Mouse (Mus musculus): ENCODE measurements at regions not wholly inside any gene's neighbourhood (a gene's known extent, or its start where the extent isn't known, plus 50 kb on each side); places are given as distances from the start of the nearest gene placed in this dataset.

GRCm38 (mm10) chr10:37861001-37861400 is 722.3 kb upstream of the Marcks start:
- Histone ChIP-seq H3K27ac (ENCODE audit: insufficient read depth, low read length) (no peak overlapping the region), H3K27me3 (ENCODE audit: control insufficient read depth, insufficient read depth, low read length, poor library complexity, severe bottlenecking) (no peaks in the 10 kb centered on the region), H3K9me3 (replicated peaks; ENCODE audit: control insufficient read depth, insufficient read depth, low read length, poor library complexity, severe bottlenecking) (no peaks in the 10 kb centered on the region), H3K4me3 (ENCODE audit: low read depth, low read length) (no peak overlapping the region), H3K9ac (ENCODE audit: low read depth, poor library complexity, severe bottlenecking) (no peak overlapping the region), H3K4me1 (ENCODE audit: control insufficient read depth, insufficient read depth, low read length) (no peaks in the 10 kb centered on the region), H3K36me3 (ENCODE audit: control insufficient read depth, insufficient read depth, low read length, poor library complexity, severe bottlenecking) (no peaks in the 10 kb centered on the region)
- TF ChIP-seq EP300 (IDR thresholded peaks at IDR 0.05; ENCODE audit: insufficient read depth, low read depth, low read length) (no peak), CTCF (IDR thresholded peaks at IDR 0.05; ENCODE audit: low read depth, low read length) (no peak), POLR2A (IDR thresholded peaks at IDR 0.05; ENCODE audit: insufficient read depth, low read length) (no peak)

GRCm38 (mm10) chr10:37849291-37849846 is 710.6 kb upstream of the Marcks start:
- no peaks in the 10 kb centered on the region for H3K27me3 ChIP-seq (ENCODE audit: control insufficient read depth, insufficient read depth, low read length, poor library complexity, severe bottlenecking)
- no peak for TF ChIP-seq POLR2A (IDR thresholded peaks at IDR 0.05; ENCODE audit: insufficient read depth, low read length)
- TF ChIP-seq EP300 (IDR thresholded peaks at IDR 0.05; ENCODE audit: insufficient read depth, low read depth, low read length) = no peak
- no peak for TF ChIP-seq CTCF (IDR thresholded peaks at IDR 0.05; ENCODE audit: low read depth, low read length)
- peaks cover 9% of the 10 kb centered on the region for H3K9me3 ChIP-seq (replicated peaks; ENCODE audit: control insufficient read depth, insufficient read depth, low read length, poor library complexity, severe bottlenecking)
- no peaks in the 10 kb centered on the region for H3K4me1 ChIP-seq (ENCODE audit: control insufficient read depth, insufficient read depth, low read length)
- no peaks in the 10 kb centered on the region for H3K36me3 ChIP-seq (ENCODE audit: control insufficient read depth, insufficient read depth, low read length, poor library complexity, severe bottlenecking)
- no peak overlapping the region for H3K4me3 ChIP-seq (ENCODE audit: low read depth, low read length)
- no peak overlapping the region for H3K27ac ChIP-seq (ENCODE audit: insufficient read depth, low read length)
- no peak overlapping the region for H3K9ac ChIP-seq (ENCODE audit: low read depth, poor library complexity, severe bottlenecking)

GRCm38 (mm10) chr10:37842820-37843219 is 704.1 kb upstream of the Marcks start:
- no peaks in the 10 kb centered on the region for H3K27me3 ChIP-seq (ENCODE audit: control insufficient read depth, insufficient read depth, low read length, poor library complexity, severe bottlenecking)
- TF ChIP-seq POLR2A (IDR thresholded peaks at IDR 0.05; ENCODE audit: insufficient read depth, low read length) = no peak
- TF ChIP-seq EP300 (IDR thresholded peaks at IDR 0.05; ENCODE audit: insufficient read depth, low read depth, low read length) = no peak
- no peak for TF ChIP-seq CTCF (IDR thresholded peaks at IDR 0.05; ENCODE audit: low read depth, low read length)

GRCm38 (mm10) chr10:37841842-37842241 is 703.1 kb upstream of the Marcks start:
- H3K27ac ChIP-seq (ENCODE audit: insufficient read depth, low read length) = no peak overlapping the region
- H3K36me3 ChIP-seq (ENCODE audit: control insufficient read depth, insufficient read depth, low read length, poor library complexity, severe bottlenecking) = no peaks in the 10 kb centered on the region
- no peaks in the 10 kb centered on the region for H3K9me3 ChIP-seq (replicated peaks; ENCODE audit: control insufficient read depth, insufficient read depth, low read length, poor library complexity, severe bottlenecking)
- 0 out of 2 replicates have a peak, but pooled peaks have one; percentile 34 for TF ChIP-seq EP300 (IDR thresholded peaks at IDR 0.05; ENCODE audit: insufficient read depth, low read depth, low read length)
- no peak for TF ChIP-seq CTCF (IDR thresholded peaks at IDR 0.05; ENCODE audit: low read depth, low read length)
- no peaks in the 10 kb centered on the region for H3K27me3 ChIP-seq (ENCODE audit: control insufficient read depth, insufficient read depth, low read length, poor library complexity, severe bottlenecking)
- H3K4me1 ChIP-seq (ENCODE audit: control insufficient read depth, insufficient read depth, low read length) = no peaks in the 10 kb centered on the region
- H3K9ac ChIP-seq (ENCODE audit: low read depth, poor library complexity, severe bottlenecking) = no peak overlapping the region
- no peak overlapping the region for H3K4me3 ChIP-seq (ENCODE audit: low read depth, low read length)

More at GRCm38 (mm10) chr10:37842820-37843219, 704.1 kb upstream of the Marcks start:
- H3K9ac ChIP-seq (ENCODE audit: low read depth, poor library complexity, severe bottlenecking) = no peak overlapping the region
- H3K9me3 ChIP-seq (replicated peaks; ENCODE audit: control insufficient read depth, insufficient read depth, low read length, poor library complexity, severe bottlenecking) = no peaks in the 10 kb centered on the region
- H3K4me3 ChIP-seq (ENCODE audit: low read depth, low read length) = no peak overlapping the region
- H3K36me3 ChIP-seq (ENCODE audit: control insufficient read depth, insufficient read depth, low read length, poor library complexity, severe bottlenecking) = no peaks in the 10 kb centered on the region
- H3K27ac ChIP-seq (ENCODE audit: insufficient read depth, low read length) = no peak overlapping the region
- no peaks in the 10 kb centered on the region for H3K4me1 ChIP-seq (ENCODE audit: control insufficient read depth, insufficient read depth, low read length)

- H3K9me3 ChIP-seq (replicated peaks; ENCODE audit: control insufficient read depth, insufficient read depth, low read length, poor library complexity, severe bottlenecking) = no peaks in the 10 kb centered on the region
- no peaks in the 10 kb centered on the region for H3K36me3 ChIP-seq (ENCODE audit: control insufficient read depth, insufficient read depth, low read length, poor library complexity, severe bottlenecking)
- no peak overlapping the region for H3K4me3 ChIP-seq (ENCODE audit: low read depth, low read length)
- TF ChIP-seq CTCF (IDR thresholded peaks at IDR 0.05; ENCODE audit: low read depth, low read length) (no peak), POLR2A (IDR thresholded peaks at IDR 0.05; ENCODE audit: insufficient read depth, low read length) (no peak), EP300 (IDR thresholded peaks at IDR 0.05; ENCODE audit: insufficient read depth, low read depth, low read length) (no peak)
- H3K27me3 ChIP-seq (ENCODE audit: control insufficient read depth, insufficient read depth, low read length, poor library complexity, severe bottlenecking) = no peaks in the 10 kb centered on the region
- no peak overlapping the region for H3K27ac ChIP-seq (ENCODE audit: insufficient read depth, low read length)
- H3K4me1 ChIP-seq (ENCODE audit: control insufficient read depth, insufficient read depth, low read length) = no peaks in the 10 kb centered on the region
- H3K9ac ChIP-seq (ENCODE audit: low read depth, poor library complexity, severe bottlenecking) = no peak overlapping the region
Observed at GRCm38 (mm10) chr10:37837721-37838120, 699.0 kb upstream of the Marcks start.

- H3K4me3 ChIP-seq (ENCODE audit: low read depth, low read length) = no peak overlapping the region
- no peak overlapping the region for H3K9ac ChIP-seq (ENCODE audit: low read depth, poor library complexity, severe bottlenecking)
- no peak overlapping the region for H3K27ac ChIP-seq (ENCODE audit: insufficient read depth, low read length)
- no peaks in the 10 kb centered on the region for H3K27me3 ChIP-seq (ENCODE audit: control insufficient read depth, insufficient read depth, low read length, poor library complexity, severe bottlenecking)
- no peaks in the 10 kb centered on the region for H3K36me3 ChIP-seq (ENCODE audit: control insufficient read depth, insufficient read depth, low read length, poor library complexity, severe bottlenecking)
- TF ChIP-seq EP300 (IDR thresholded peaks at IDR 0.05; ENCODE audit: insufficient read depth, low read depth, low read length) (no peak), POLR2A (IDR thresholded peaks at IDR 0.05; ENCODE audit: insufficient read depth, low read length) (no peak), CTCF (IDR thresholded peaks at IDR 0.05; ENCODE audit: low read depth, low read length) (no peak)
- no peaks in the 10 kb centered on the region for H3K4me1 ChIP-seq (ENCODE audit: control insufficient read depth, insufficient read depth, low read length)
- H3K9me3 ChIP-seq (replicated peaks; ENCODE audit: control insufficient read depth, insufficient read depth, low read length, poor library complexity, severe bottlenecking) = 0 out of 2 replicates have a peak, but pooled peaks cover 2% of the 10 kb centered on the region
Observed at GRCm38 (mm10) chr10:37813026-37813425, 674.3 kb upstream of the Marcks start.

Measured in ES-Bruce4 (cell line).